13 mouse cellular contexts compared by ENCODE assay signal in genomic region chrX:37028378-37028777, GRCm38 (mm10). TPM values are rescaled to one million over a fixed set of nuclear protein-coding genes. Genes with fewer than 3 reads are reported as not detected.
A peak's percentile ranks its signal among the peaks of the same experiment; 100 is the strongest.
DNase-seq lines count a peak whose midpoint lies in the region; ATAC-seq lines count a peak whose summit lies in the region.
"Had no signal": no experiment of that assay in that cellular context is flagged by ENCODE, and none has a peak within 500 bp of the region (broad histone marks: within the 10 kb centered on the region; RNA-seq: fewer than 3 reads in every experiment).

No protein-coding gene starts in this region.

- H3K4me3 ChIP-seq in hindbrain, embryonic 16.5 days (ENCODE audit: low read length): no peak overlapping the region
- no peak overlapping the region for H3K4me3 ChIP-seq in hindbrain, embryonic 10.5 days
- H3K4me3 ChIP-seq: liver, embryonic 13.5 days had no signal

- H3K4me2 ChIP-seq in hindbrain, embryonic 16.5 days (ENCODE audit: low read length): no peak overlapping the region
- H3K4me2 ChIP-seq: liver, embryonic 13.5 days had no signal

- H3K4me1 ChIP-seq in hindbrain, embryonic 16.5 days (ENCODE audit: control insufficient read depth, insufficient read depth, low read depth, low read length): no peaks in the 10 kb centered on the region
- H3K4me1 ChIP-seq in hindbrain, embryonic 10.5 days (replicated peaks): no peaks in the 10 kb centered on the region
- H3K4me1 ChIP-seq: liver, embryonic 13.5 days had no signal

- H3K36me3 ChIP-seq in hindbrain, embryonic 16.5 days (ENCODE audit: control insufficient read depth, insufficient read depth, low read length): no peaks in the 10 kb centered on the region
- H3K36me3 ChIP-seq in hindbrain, embryonic 10.5 days: no peaks in the 10 kb centered on the region
- H3K36me3 ChIP-seq: liver, embryonic 13.5 days had no signal

- H3K27me3 ChIP-seq in hindbrain, embryonic 16.5 days (replicated peaks; ENCODE audit: control insufficient read depth, insufficient read depth, low read length): no peaks in the 10 kb centered on the region
- H3K27me3 ChIP-seq in hindbrain, embryonic 10.5 days (ENCODE audit: insufficient read depth, poor library complexity, severe bottlenecking): no peaks in the 10 kb centered on the region
- H3K27me3 ChIP-seq: liver, embryonic 13.5 days had no signal

- peak; percentile 44 for DNase-seq in adrenal gland, postnatal 14 days
- DNase-seq in adrenal gland, adult 18-20 months (ENCODE audit: low spot score in 2 of 2): no peak
- no peak for DNase-seq in hindbrain, embryonic 10.5 days (ENCODE audit: low spot score)
- DNase-seq in Muller cell, postnatal 12 days (ENCODE audit: inconsistent ontology term): peak; percentile 62
- DNase-seq in heart, postnatal 14 days: peak; percentile 16 to 53
- DNase-seq in urinary bladder, postnatal 25 days (ENCODE audit: low spot score): no peak
- DNase-seq: kidney, adult 8-10 months; liver, embryonic 13.5 days had no signal

- no peak overlapping the region for H3K9ac ChIP-seq in hindbrain, embryonic 16.5 days (ENCODE audit: low read depth, low read length)
- H3K9ac ChIP-seq: liver, embryonic 13.5 days had no signal

- intact Hi-C loops in heart, postnatal 14 days (cut with DNase I): loop anchor here (10.0 kb wide), 1 partner anchor 264 kb away; no protein-coding TSS in a partner anchor

- H3K27ac ChIP-seq in hindbrain, embryonic 16.5 days (ENCODE audit: low read depth, low read length): no peak overlapping the region
- no peak overlapping the region for H3K27ac ChIP-seq in hindbrain, embryonic 10.5 days
- H3K27ac ChIP-seq: liver, embryonic 13.5 days had no signal

- no peaks in the 10 kb centered on the region for H3K9me3 ChIP-seq in hindbrain, embryonic 16.5 days (ENCODE audit: control insufficient read depth, low read length)
- H3K9me3 ChIP-seq in hindbrain, embryonic 10.5 days: no peaks in the 10 kb centered on the region
- H3K9me3 ChIP-seq: liver, embryonic 13.5 days had no signal

- 48% methylated on average over 3 of the region's 3 CpGs for WGBS in hindbrain, embryonic 16.5 days
- 68% methylated on average over 3 of the region's 3 CpGs for WGBS in hindbrain, embryonic 10.5 days

- peak; percentile 81 for ATAC-seq in hindbrain, embryonic 16.5 days
- ATAC-seq in monocyte, adult 5-6 weeks (replicated peaks; ENCODE audit: insufficient number of reproducible peaks, low FRiP score, low TSS enrichment, poor library complexity, severe bottlenecking): no peak

RNA-seq across cellular contexts. Expression of gene Sowahd, which starts 20.3 kb away (rescaled TPM):
- total RNA-seq in adrenal gland, postnatal 14 days (2021): 0.37 and 0.71 TPM in 2 replicates
- 1 to 10 TPM in 1 of 2 experiments, under 1 TPM in 1; 0.27 to 2.7 TPM for total RNA-seq in adrenal gland, adult 18-20 months (2021)
- polyA plus RNA-seq in hindbrain, embryonic 16.5 days (2015; fragmentation: Nextera tagmentation; extraction: Ambion mirVana): 0.10 and 0.16 TPM in 2 replicates
- polyA plus RNA-seq in hindbrain, embryonic 10.5 days (2016; fragmentation: Nextera tagmentation; extraction: Ambion mirVana): not detected in 2 replicates
- total RNA-seq in heart, postnatal 14 days (2021): not detected
- not detected in 3 replicates for total RNA-seq in monocyte, adult 5-6 weeks (2017)
- total RNA-seq: megakaryocyte-erythroid progenitor cell, adult 5-6 weeks; neutrophil, adult 5-6 weeks had no signal
- polyA plus RNA-seq: forebrain, embryonic 11.5 days; liver, embryonic 13.5 days had no signal

RNA-seq across cellular contexts. Expression of gene Sept6, which starts 36.8 kb away (rescaled TPM):
- 17.6 and 22.6 TPM in 2 replicates for total RNA-seq in adrenal gland, postnatal 14 days (2021)
- 10 to 100 TPM; 17.2 to 18.5 TPM for total RNA-seq in adrenal gland, adult 18-20 months (2021)
- 77.8 and 78.0 TPM in 2 replicates for polyA plus RNA-seq in hindbrain, embryonic 16.5 days (2015; fragmentation: Nextera tagmentation; extraction: Ambion mirVana)
- polyA plus RNA-seq in hindbrain, embryonic 10.5 days (2016; fragmentation: Nextera tagmentation; extraction: Ambion mirVana): 37.5 and 46.3 TPM in 2 replicates
- total RNA-seq in heart, postnatal 14 days (2021): 10 to 100 TPM in 1 of 2 experiments, 1 to 10 TPM in 1; 7.8 to 11.4 TPM
- total RNA-seq in monocyte, adult 5-6 weeks (2017): 75.3 to 123 TPM (median 87.1 TPM) in 3 replicates

RNA-seq across cellular contexts. Expression of gene Rpl39, which starts 56.8 kb away (rescaled TPM):
- total RNA-seq in adrenal gland, postnatal 14 days (2021): 548 and 634 TPM in 2 replicates
- 100 to 1,000 TPM; 573 to 575 TPM for total RNA-seq in adrenal gland, adult 18-20 months (2021)
- polyA plus RNA-seq in hindbrain, embryonic 16.5 days (2015; fragmentation: Nextera tagmentation; extraction: Ambion mirVana): 227 and 236 TPM in 2 replicates
- polyA plus RNA-seq in hindbrain, embryonic 10.5 days (2016; fragmentation: Nextera tagmentation; extraction: Ambion mirVana): 405 and 454 TPM in 2 replicates
- total RNA-seq in heart, postnatal 14 days (2021): 100 to 1,000 TPM; 332 to 382 TPM
- 1,433 to 1,582 TPM (median 1,501 TPM) in 3 replicates for total RNA-seq in monocyte, adult 5-6 weeks (2017)

Comparison
In these comparisons a context has a peak if more than half of its experiments do, and no peak if none do; other contexts are left out.
1. DNase-seq: peak in adrenal gland, postnatal 14 days (single experiment), Muller cell, postnatal 12 days (single experiment) and heart, postnatal 14 days (2 of 2); none in adrenal gland, adult 18-20 months (0 of 2), hindbrain, embryonic 10.5 days (single experiment) and urinary bladder, postnatal 25 days (single experiment).